Mouse (Mus musculus) lung, adult 2 months (tissue): ENCODE results near the gene Hpd. TPM values are rescaled to one million over a fixed set of nuclear protein-coding genes. Genes with fewer than 3 reads are reported as not detected.
"Not testable (repeated sequence)": the region's sequence is repeated elsewhere in the genome, so short reads cannot be mapped to it uniquely, and the experiment has no call there.

Experiments used
- DNase-seq: peaks from one replicate; pipeline ENCODE4 v3.0.0; 2022
- H3K4me1 ChIP-seq: fragments of 200-500 bp; 2 replicates; pipeline ENCODE4 v1.6.1; 2011; ENCODE audit warnings: low read length; ENCODE audit not compliant: control insufficient read depth, insufficient read depth
- H3K4me3 ChIP-seq: fragments of 200-500 bp; replicated peaks from 2 replicates; pipeline ENCODE3; 2011; ENCODE audit warnings: low read depth, mild to moderate bottlenecking, control low read depth, low read length; ENCODE audit errors: extremely low read depth
- CTCF ChIP-seq: fragments of 200-500 bp; IDR thresholded peaks from 2 replicates; pipeline ENCODE4 v1.5.1; 2011; ENCODE audit warnings: mild to moderate bottlenecking, low read length, control low read depth; ENCODE audit not compliant: insufficient read depth
- POLR2A ChIP-seq: fragments of 200-500 bp; IDR thresholded peaks from 2 replicates; pipeline ENCODE4 v1.6.1; 2011; ENCODE audit warnings: low read depth, mild to moderate bottlenecking, control low read depth, low read length, borderline replicate concordance; ENCODE audit errors: extremely low read depth
- WGBS: fragments of 180-500 bp; shearing (Covaris S2); methylation state at CpG from one replicate; pipeline ENCODE4 v1.1.7; 2018; 5-methylcytosine and 5-hydroxymethylcytosine counted together
- polyA plus RNA-seq: library from polyadenylated mRNA; depleted of rRNA; stranded (reverse); fragments of >200 nt; gene quantifications from 2 replicates; pipeline ENCODE4 v1.2.3, GENCODE M21; 2012; rRNA removed

Hpd gene
- 1.4 and 2.2 TPM in 2 replicates for polyA plus RNA-seq

DNA sequence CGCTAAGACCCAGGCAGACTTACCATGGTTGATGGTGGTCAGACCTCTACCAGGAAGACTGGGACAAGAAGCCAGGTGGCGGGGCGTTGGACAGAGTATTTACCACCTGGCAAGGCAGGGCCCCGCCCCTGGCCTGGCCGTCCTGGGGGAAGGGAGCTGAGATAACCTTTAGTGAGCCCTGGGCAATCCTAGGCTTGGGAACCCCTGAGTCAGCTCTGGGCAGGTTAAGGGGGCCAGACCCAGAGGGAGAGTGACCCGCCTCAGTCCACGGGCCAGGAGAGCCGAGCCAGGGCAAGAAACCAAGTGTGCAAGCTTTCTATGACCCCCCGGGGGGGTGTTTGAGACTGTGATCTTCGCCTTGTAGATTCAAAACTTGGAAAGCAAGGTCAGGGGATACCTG lies at the start of gene Hpd:
Gene Hpd, minus strand, starts transcription at position 77 of the 400 bp plus-strand sequence.
- TF ChIP-seq POLR2A (no peak), CTCF (no peak)
- no peak for DNase-seq
- Histone ChIP-seq H3K4me1 (no peaks in the 10 kb centered on the region), H3K4me3 (no peak within 1 kb of the TSS)
- WGBS: 75% methylated on average over 10 of the region's 10 CpGs

DNA sequence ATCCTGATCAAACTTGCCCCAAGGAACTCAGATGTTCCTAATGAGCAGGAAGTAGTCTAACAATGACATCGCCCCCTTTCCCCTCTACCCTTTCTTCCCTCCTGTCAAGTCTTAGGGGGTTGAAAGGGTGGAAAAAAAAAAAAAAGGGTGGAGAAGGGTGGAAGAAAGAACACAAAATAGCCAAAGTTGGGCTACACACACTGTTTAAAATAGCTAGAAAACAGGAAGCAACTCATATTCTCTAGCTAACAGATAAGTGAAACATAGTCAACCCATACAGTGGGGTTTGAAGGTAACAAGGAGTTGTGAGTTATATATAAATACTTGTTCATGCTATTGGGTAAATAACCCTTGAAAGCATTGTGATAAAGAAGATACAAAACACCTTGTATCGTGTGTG lies 49.7 kb upstream of the Hpd start:
- TF ChIP-seq CTCF (no peak), POLR2A (no peak)
- H3K4me3 ChIP-seq: no peak overlapping the region
- no peaks in the 10 kb centered on the region; the same call in 1 of the 2 replicates for H3K4me1 ChIP-seq
- 75% methylated on average over 2 of the region's 2 CpGs for WGBS
- DNase-seq: no peak

DNA sequence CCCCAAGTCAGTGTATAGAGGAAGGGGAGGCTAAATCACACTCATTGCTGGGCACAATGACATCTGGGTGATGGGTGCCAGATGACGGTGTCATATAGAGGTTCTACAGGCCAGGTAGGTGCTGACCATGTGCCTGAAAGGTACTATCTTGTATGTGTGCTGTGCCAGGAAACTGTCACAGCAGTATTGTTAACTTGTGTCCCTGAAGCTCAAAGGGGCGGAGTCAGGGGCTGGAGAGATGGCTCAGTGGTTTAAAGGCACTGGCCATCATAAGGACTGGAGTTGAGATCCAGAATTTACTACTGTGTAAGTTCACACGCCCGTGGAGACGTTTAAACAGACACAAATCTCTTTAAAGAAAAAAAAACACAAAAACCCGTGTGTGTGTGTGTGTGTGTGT lies 46.8 kb upstream of the Hpd start:
- Histone ChIP-seq H3K4me1 (no peaks in the 10 kb centered on the region; the same call in 1 of the 2 replicates), H3K4me3 (no peak overlapping the region)
- 84% methylated on average over 6 of the region's 6 CpGs for WGBS
- TF ChIP-seq POLR2A (no peak), CTCF (no peak)
- no peak for DNase-seq

DNA sequence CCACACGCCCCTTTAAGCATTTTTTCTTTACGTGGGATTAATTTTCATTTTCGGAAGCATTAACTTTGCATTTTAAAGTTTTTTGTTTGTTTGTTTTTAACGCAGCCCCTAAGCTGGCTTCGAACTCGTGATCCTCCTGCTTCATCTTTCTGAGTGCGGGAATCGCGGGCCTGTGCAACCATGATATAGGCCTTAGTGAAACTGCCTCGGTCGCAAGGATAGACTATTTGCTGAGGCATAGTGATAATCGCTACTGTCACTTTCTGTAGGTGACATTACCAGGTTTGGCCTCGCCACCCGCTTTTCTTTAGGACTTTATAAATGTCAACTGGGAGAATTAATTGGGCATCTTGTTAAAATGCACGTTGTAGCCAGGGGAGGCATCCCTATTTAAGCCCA lies 46.0 kb upstream of the Hpd start:
- Histone ChIP-seq H3K4me1 (no peaks in the 10 kb centered on the region; the same call in 1 of the 2 replicates), H3K4me3 (peak overlapping the region; percentile 89)
- no peak for DNase-seq
- TF ChIP-seq POLR2A (no peak), CTCF (no peak)
- 6% methylated on average over 15 of the region's 15 CpGs for WGBS

DNA sequence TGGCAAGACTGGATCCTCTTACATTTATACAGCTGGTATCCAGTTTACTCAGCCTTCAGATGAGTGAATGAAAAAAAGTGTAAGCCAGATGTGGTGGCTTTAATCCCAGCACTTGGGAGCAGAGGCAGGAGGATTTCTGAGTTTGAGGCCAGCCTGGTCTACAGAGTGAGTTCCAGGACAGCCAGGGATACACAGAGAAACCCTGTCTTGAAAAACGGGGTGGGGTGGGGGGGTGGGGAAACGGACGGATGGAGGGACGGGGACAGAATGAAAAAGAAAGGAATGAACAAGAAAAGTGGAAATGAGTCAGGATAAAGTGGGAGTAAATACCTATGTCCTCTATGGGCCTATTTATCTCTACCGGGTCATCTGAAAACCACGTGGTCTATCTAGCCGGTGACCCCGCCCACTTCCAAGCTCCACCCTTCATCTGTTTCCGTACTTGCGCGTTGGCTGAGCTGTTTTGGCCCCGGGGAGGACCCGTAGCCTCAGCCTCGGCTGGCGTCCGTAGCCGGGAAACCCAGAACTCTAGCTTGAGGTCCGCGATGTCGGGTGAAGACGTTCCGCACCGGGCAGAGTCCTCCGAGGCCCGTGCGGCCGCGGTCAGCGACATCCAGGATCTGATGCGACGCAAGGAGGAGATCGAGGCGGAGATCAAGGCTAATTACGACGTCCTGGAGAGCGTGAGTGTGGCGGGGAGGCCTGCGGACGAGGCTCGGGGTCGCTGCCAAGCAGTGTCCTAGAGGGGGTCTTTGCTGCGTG lies 45.4 kb upstream of the Hpd start:
- WGBS: 2% methylated on average over 42 of the region's 42 CpGs

DNA sequence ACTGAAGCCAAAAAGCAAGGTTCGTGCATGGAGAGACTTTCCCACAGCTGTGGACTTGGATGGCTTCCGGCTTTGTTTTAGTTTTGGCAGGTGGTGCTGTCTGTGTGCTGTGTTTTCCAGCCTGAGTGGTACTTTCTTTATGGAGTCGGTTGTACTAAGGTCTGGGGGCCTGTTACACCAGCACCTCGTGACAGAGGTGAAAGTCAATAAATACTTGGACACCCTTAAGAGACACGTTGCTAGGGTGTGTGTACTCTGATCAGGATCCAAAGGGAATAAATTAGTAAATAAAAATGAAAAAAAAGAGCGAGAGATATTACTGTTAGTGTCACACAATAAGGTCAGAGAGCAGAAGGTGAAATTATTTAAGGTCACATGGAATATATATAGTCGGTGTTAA lies 44.3 kb upstream of the Hpd start:
- TF ChIP-seq CTCF: no peak
- TF ChIP-seq POLR2A: no peak
- 83% methylated on average over 7 of the region's 7 CpGs for WGBS

More for the DNA sequence above, 45.4 kb upstream of the Hpd start:
- Histone ChIP-seq H3K4me3 (peak overlapping the region; percentile 89), H3K4me1 (no peaks in the 10 kb centered on the region; the same call in 1 of the 2 replicates)
- TF ChIP-seq POLR2A: peak; percentile 64; the same call in 1 of the 2 replicates
- no peak for TF ChIP-seq CTCF
- peak; percentile 91 for DNase-seq

DNA sequence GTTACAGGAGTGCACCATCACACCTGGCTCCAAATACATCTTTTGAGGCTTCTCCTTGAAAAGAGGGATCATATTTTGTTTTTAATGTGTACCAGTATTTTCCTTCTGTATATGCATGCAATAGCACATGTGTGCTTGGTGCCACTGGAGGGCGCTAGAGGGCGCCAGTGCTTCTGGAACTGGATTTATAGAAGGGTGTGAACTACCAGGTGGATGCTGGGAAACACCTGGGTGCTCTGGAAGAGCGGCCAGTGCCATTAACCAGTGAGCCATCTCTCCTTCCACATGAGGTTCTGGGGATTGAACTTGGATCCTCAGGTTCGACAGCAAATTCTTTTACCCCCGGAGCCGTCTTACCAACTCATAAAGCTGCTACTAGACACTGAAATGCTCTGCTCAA lies 41.3 kb upstream of the Hpd start:
- not testable (repeated sequence) for H3K4me3 ChIP-seq, DNase-seq, H3K4me1 ChIP-seq
- WGBS: 51% methylated on average over 6 of the region's 6 CpGs

More for the DNA sequence above, 44.3 kb upstream of the Hpd start:
- no peak for DNase-seq
- Histone ChIP-seq H3K4me3 (no peak overlapping the region), H3K4me1 (no peaks in the 10 kb centered on the region; the same call in 1 of the 2 replicates)

DNA sequence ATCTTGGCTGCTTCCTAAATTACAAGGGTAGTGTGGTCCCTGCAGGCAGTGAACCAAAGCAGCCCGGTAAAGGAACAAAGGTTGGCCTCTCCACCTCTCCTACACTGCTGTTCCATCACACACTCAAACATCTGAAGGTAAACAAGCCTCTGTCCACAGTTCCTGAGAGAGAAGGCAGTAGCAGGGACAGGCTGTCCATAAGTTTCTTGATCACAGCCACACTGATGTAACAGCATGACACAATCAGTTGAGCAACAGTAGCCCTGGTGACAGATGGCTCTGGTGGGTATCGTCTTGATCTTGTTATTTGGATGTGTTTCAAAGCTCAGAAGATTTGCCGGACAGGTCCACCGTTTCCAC lies 40.5 kb upstream of the Hpd start:
- Histone ChIP-seq H3K4me3 (no peak overlapping the region), H3K4me1 (no peaks in the 10 kb centered on the region)
- no peak for DNase-seq
- TF ChIP-seq POLR2A (no peak), CTCF (no peak)
- WGBS: 60% methylated on average over 4 of the region's 4 CpGs

DNA sequence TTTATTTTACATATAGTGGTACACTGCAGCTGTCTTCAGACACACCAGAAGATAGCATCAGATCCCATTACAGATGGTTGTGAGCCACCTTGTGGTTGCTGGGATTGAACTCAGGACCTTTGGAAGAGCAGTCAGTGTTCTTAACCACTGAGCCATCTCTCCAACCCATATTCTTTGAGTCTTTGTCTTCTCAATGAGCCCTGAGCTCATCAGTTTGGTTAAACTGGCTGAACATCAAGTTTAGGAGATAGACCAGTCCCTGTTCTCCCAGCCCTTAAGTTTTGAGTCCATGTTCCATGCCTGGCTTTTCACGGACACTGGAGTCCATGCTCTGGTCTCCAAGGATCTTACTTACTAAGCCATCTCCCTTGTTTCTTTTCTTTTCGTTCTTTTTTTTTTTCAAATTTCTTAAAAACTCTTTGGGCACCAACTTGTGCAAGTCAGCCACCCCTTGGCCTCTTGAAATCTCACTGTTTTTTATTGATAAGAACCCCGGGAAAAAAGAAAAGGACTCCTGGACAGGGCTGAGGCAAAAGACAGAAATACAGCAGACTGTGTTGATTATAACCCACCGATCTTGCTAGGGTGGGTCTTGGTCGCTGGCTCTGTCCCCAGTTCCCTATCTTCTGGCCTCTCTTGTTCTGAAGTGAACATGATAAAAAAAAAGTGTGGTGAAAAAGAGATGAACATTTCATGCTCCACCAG lies 40.0 kb upstream of the Hpd start:
- WGBS: 72% methylated on average over 4 of the region's 5 CpGs
- not testable (repeated sequence) for H3K4me1 ChIP-seq, DNase-seq, H3K4me3 ChIP-seq

DNA sequence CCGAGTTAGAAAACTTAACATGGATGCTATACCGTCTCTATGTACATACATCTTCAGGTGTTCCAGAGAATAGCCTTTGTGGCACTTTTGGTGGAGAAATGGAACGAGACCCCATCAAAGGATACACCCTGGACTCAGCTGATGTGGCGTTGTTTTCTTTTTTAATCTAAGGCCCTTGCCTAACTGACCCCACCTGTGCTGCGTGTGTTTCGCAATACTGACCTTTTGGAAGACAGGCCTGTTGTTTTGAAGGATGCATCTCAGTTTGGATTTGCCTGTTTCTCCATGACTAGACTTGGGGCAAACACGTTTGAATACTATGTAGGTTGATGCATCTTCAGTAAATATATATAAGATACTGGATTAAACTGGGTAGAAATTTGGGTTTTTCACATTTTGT lies 21.1 kb upstream of the Hpd start:
- not testable (repeated sequence) for H3K4me1 ChIP-seq, H3K4me3 ChIP-seq, DNase-seq
- 84% methylated on average over 7 of the region's 7 CpGs for WGBS

DNA sequence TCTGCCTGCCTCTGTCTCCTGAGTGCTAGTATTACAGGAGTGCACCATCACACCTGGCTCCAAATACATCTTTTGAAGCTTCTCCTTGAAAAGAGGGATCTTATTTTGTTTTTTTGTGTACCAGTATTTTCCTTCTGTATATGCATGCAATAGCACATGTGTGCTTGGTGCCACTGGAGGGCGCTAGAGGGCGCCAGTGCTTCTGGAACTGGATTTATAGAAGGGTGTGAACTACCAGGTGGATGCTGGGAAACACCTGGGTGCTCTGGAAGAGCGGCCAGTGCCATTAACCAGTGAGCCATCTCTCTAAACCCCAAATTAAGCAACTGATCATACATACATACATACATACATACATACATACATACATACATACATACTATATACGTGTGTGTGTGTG lies 20.2 kb upstream of the Hpd start:
- H3K4me3 ChIP-seq, DNase-seq, H3K4me1 ChIP-seq: not testable (repeated sequence)
- WGBS: 45% methylated on average over 4 of the region's 4 CpGs
